Mouse (Mus musculus): Measurements from ENCODE around the gene Rgs6. TPM values are rescaled to one million over a fixed set of nuclear protein-coding genes. Genes with fewer than 3 reads are reported as not detected.
A peak's percentile ranks its signal among the peaks of the same experiment; 100 is the strongest.

The Rgs6 gene
- polyA plus RNA-seq, 1 experiment from 2014 or later = 17.7 TPM

DNA sequence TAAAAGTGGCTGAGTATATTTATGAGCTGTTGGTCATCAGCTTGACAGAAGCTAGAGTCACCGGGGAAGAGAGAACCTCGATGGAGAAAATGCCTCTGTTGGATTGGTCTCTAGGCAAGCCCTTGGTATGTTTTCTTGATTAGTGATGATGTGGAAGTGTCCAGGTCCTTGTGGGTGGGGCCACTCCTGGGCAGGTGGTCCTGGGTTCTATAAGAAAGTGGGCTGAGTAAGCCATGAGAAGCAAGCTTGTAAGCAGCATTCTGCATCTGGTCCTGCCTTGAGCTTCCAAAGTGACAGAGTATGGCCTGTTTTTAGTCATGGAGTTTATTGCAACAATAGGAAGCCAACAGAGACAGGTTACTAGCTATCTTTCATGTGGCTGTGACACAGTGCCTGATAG lies 10.9 kb downstream of the Rgs6 start:
- 90% methylated on average over 2 of the region's 2 CpGs for WGBS

GRCm38 (mm10) chr12:82600406-82600805 lies 12.3 kb downstream of the Rgs6 start:
- WGBS = 65% methylated on average over 6 of the region's 6 CpGs

More for the DNA sequence above, 10.9 kb downstream of the Rgs6 start:
- no peak for ATAC-seq (ENCODE audit: insufficient number of reproducible peaks, low FRiP score)
- Histone ChIP-seq H3K4me2 (no peak overlapping the region), H3K9ac (no peak overlapping the region), H3K36me3 (no peaks in the 10 kb centered on the region), H3K9me3 (replicated peaks) (no peaks in the 10 kb centered on the region), H3K27me3 (replicated peaks) (no peaks in the 10 kb centered on the region), H3K27ac (ENCODE audit: poor library complexity, severe bottlenecking) (no peak overlapping the region), H3K4me1 (replicated peaks) (peaks cover 6% of the 10 kb centered on the region), H3K4me3 (no peak overlapping the region)

GRCm38 (mm10) chr12:82602823-82603222 lies 14.7 kb downstream of the Rgs6 start:
- Histone ChIP-seq H3K9ac (no peak overlapping the region), H3K4me1 (replicated peaks) (peaks cover 11% of the 10 kb centered on the region), H3K4me2 (no peak overlapping the region), H3K27me3 (replicated peaks) (no peaks in the 10 kb centered on the region), H3K4me3 (no peak overlapping the region), H3K27ac (ENCODE audit: poor library complexity, severe bottlenecking) (no peak overlapping the region), H3K9me3 (replicated peaks) (no peaks in the 10 kb centered on the region), H3K36me3 (no peaks in the 10 kb centered on the region)
- ATAC-seq (ENCODE audit: insufficient number of reproducible peaks, low FRiP score) = no peak
- 77% methylated on average over 4 of the region's 4 CpGs for WGBS

More at GRCm38 (mm10) chr12:82600406-82600805, 12.3 kb downstream of the Rgs6 start:
- Histone ChIP-seq H3K27me3 (replicated peaks) (no peaks in the 10 kb centered on the region), H3K9me3 (replicated peaks) (no peaks in the 10 kb centered on the region), H3K4me2 (no peak overlapping the region), H3K36me3 (no peaks in the 10 kb centered on the region), H3K4me3 (no peak overlapping the region), H3K27ac (ENCODE audit: poor library complexity, severe bottlenecking) (no peak overlapping the region), H3K9ac (no peak overlapping the region), H3K4me1 (replicated peaks) (peaks cover 11% of the 10 kb centered on the region)
- ATAC-seq (ENCODE audit: insufficient number of reproducible peaks, low FRiP score) = no peak

DNA sequence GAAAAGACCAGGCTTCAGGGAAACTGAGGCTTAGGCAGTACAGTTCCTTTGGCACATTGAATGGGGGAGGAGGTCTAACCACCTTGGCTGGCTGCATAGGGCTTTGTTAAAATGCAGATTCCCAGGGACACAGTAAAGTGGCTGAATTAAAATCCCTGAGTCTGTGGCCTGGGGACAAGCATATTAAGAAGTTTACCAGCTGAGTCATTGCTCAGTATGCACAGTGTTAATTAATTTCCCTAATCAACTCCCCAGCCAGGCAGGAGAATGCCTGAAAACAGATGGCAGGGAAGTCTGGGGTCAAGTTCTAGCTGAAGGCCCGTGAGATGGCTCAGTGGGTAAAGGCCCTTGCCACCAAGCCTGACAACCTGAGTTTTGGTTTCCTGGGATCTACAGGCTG lies 15.2 kb downstream of the Rgs6 start:
- Histone ChIP-seq H3K27me3 (replicated peaks) (no peaks in the 10 kb centered on the region), H3K9me3 (replicated peaks) (no peaks in the 10 kb centered on the region), H3K27ac (ENCODE audit: poor library complexity, severe bottlenecking) (no peak overlapping the region), H3K4me1 (replicated peaks) (peaks cover 11% of the 10 kb centered on the region), H3K36me3 (no peaks in the 10 kb centered on the region), H3K4me2 (no peak overlapping the region), H3K9ac (no peak overlapping the region), H3K4me3 (no peak overlapping the region)
- WGBS = 72% methylated on average over 1 of the region's 1 CpGs
- ATAC-seq (ENCODE audit: insufficient number of reproducible peaks, low FRiP score) = no peak

GRCm38 (mm10) chr12:82603979-82604378 lies 15.9 kb downstream of the Rgs6 start:
- H3K27me3 ChIP-seq (replicated peaks) = no peaks in the 10 kb centered on the region
- no peak for ATAC-seq (ENCODE audit: insufficient number of reproducible peaks, low FRiP score)
- H3K9ac ChIP-seq = no peak overlapping the region
- no peak overlapping the region for H3K4me2 ChIP-seq
- H3K4me1 ChIP-seq (replicated peaks) = peaks cover 11% of the 10 kb centered on the region
- no peak overlapping the region for H3K4me3 ChIP-seq
- H3K9me3 ChIP-seq (replicated peaks) = no peaks in the 10 kb centered on the region
- no peak overlapping the region for H3K27ac ChIP-seq (ENCODE audit: poor library complexity, severe bottlenecking)
- H3K36me3 ChIP-seq = no peaks in the 10 kb centered on the region
- WGBS = 27% methylated on average over 4 of the region's 4 CpGs

GRCm38 (mm10) chr12:82612769-82613660 lies 24.9 kb downstream of the Rgs6 start:
- peaks cover 12% of the 10 kb centered on the region for H3K4me1 ChIP-seq (replicated peaks)
- 64% methylated on average over 13 of the region's 13 CpGs for WGBS
- H3K36me3 ChIP-seq = no peaks in the 10 kb centered on the region
- H3K27ac ChIP-seq (ENCODE audit: poor library complexity, severe bottlenecking) = no peak overlapping the region
- no peaks in the 10 kb centered on the region; the same call in 1 of the 2 replicates for H3K27me3 ChIP-seq (replicated peaks)
- no peaks in the 10 kb centered on the region for H3K9me3 ChIP-seq (replicated peaks)
- H3K4me2 ChIP-seq = no peak overlapping the region
- H3K4me3 ChIP-seq = no peak overlapping the region
- ATAC-seq (ENCODE audit: insufficient number of reproducible peaks, low FRiP score) = no peak
- H3K9ac ChIP-seq = no peak overlapping the region

- peaks cover 17% of the 10 kb centered on the region for H3K4me1 ChIP-seq (replicated peaks)
- peak overlapping the region; percentile 83 for H3K4me3 ChIP-seq
- peak overlapping the region; percentile 61 for H3K9ac ChIP-seq
- peak overlapping the region; percentile 91 for H3K4me2 ChIP-seq
- no peak overlapping the region for H3K27ac ChIP-seq (ENCODE audit: poor library complexity, severe bottlenecking)
- H3K27me3 ChIP-seq (replicated peaks) = no peaks in the 10 kb centered on the region; the same call in none of the 2 replicates
- no peaks in the 10 kb centered on the region for H3K36me3 ChIP-seq
- WGBS = 3% methylated on average over 19 of the region's 19 CpGs
- ATAC-seq (ENCODE audit: insufficient number of reproducible peaks, low FRiP score) = no peak
- H3K9me3 ChIP-seq (replicated peaks) = no peaks in the 10 kb centered on the region
These were observed 28.4 kb downstream of the Rgs6 start for GRCm38 (mm10) chr12:82616486-82616812.

GRCm38 (mm10) chr12:82616813-82617681 lies 29.0 kb downstream of the Rgs6 start:
- 1% methylated on average over 85 of the region's 86 CpGs for WGBS
- ATAC-seq (ENCODE audit: insufficient number of reproducible peaks, low FRiP score) = peak; percentile 79
- no peak overlapping the region for H3K27ac ChIP-seq (ENCODE audit: poor library complexity, severe bottlenecking)
- H3K9ac ChIP-seq = peak overlapping the region; percentile 61
- peak overlapping the region; percentile 91 for H3K4me2 ChIP-seq
- H3K9me3 ChIP-seq (replicated peaks) = no peaks in the 10 kb centered on the region
- peaks cover 17% of the 10 kb centered on the region for H3K4me1 ChIP-seq (replicated peaks)
- no peaks in the 10 kb centered on the region; the same call in none of the 2 replicates for H3K27me3 ChIP-seq (replicated peaks)
- H3K4me3 ChIP-seq = peak overlapping the region; percentile 83
- no peaks in the 10 kb centered on the region for H3K36me3 ChIP-seq

DNA sequence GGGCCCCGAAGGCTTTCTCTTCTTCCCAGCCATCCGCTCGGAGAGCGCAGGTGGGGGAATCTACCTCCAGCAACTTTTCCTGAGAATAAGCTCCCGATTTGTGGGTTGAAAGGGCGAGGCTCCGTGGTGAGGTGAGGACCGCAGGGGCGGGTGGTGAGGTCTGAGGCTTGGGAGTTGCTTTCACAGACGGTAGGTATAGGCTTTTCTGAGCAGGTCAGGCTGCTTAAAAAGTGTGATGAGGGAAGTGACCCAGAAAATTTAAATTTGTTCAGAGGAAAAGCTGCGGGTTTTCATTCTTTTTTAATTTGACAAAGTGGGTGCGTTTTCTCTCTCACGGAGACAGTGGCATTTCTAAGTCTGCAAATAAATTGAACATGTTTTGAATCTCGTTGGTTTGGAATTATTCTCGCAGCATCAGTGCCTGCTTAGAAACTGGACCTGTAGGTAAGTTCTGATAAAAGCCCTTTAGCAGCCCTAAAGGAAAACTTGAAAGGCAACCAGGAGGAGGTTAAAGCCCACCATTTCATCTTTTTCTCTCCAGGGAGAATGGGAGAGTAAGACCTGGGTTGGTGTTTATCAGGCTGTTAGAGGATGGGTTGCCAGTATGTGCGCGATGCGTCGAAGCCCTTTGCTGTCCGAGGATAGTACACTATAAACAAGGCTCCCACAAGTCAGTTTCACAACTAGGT lies 29.7 kb downstream of the Rgs6 start:
- Histone ChIP-seq H3K9ac (peak overlapping the region; percentile 61), H3K36me3 (no peaks in the 10 kb centered on the region), H3K27me3 (replicated peaks) (no peaks in the 10 kb centered on the region; the same call in none of the 2 replicates), H3K9me3 (replicated peaks) (no peaks in the 10 kb centered on the region), H3K4me2 (peak overlapping the region; percentile 91), H3K27ac (ENCODE audit: poor library complexity, severe bottlenecking) (no peak overlapping the region), H3K4me1 (replicated peaks) (peaks cover 10% of the 10 kb centered on the region), H3K4me3 (peak overlapping the region; percentile 83)
- ATAC-seq (ENCODE audit: insufficient number of reproducible peaks, low FRiP score) = no peak
- WGBS = 18% methylated on average over 20 of the region's 20 CpGs

DNA sequence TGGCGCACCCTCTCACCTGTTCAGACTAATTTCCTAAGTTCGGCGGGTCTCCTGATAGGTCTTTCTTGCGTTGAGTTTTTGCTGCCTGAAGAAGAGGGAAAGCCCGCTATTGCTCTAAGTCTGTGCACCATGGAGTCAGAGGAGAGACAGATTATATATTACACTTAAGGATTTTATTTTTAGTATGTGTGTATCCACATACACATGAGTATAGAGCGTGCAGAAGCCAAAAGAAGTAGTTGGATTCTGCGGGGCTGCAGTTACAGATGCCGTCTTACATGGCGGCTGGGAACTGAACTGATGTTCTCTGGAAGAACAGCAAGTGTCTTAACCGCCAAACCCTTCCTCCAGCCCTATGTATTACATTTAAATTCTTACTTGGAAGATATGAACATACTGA lies 52.3 kb downstream of the Rgs6 start:
- H3K4me3 ChIP-seq = no peak overlapping the region
- peaks cover 7% of the 10 kb centered on the region; the same call in 1 of the 2 replicates for H3K4me1 ChIP-seq (replicated peaks)
- no peak for ATAC-seq (ENCODE audit: insufficient number of reproducible peaks, low FRiP score)
- WGBS = 90% methylated on average over 10 of the region's 10 CpGs
- H3K36me3 ChIP-seq = no peaks in the 10 kb centered on the region
- H3K9ac ChIP-seq = no peak overlapping the region
- H3K27ac ChIP-seq (ENCODE audit: poor library complexity, severe bottlenecking) = no peak overlapping the region
- no peak overlapping the region for H3K4me2 ChIP-seq
- no peaks in the 10 kb centered on the region for H3K27me3 ChIP-seq (replicated peaks)
- H3K9me3 ChIP-seq (replicated peaks) = no peaks in the 10 kb centered on the region

DNA sequence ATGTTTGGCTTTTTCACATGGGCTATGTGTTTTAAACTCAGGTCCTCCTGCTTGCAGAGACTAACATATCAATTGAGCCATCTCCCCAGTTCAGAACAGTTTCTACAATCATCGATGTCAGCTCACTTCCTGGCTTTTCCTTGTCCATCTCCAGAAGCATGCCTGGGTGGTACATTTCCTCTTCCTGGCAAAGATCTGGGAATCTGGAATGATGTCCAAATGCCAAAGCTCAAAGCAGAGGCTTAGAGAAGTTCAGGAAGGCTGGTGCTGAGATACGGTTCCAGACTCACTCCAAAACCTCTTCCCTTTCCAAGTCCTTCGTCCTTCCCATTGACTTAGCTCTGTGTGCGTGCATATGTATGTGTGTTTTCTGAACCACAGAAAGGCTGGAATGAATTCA lies 59.8 kb downstream of the Rgs6 start:
- Histone ChIP-seq H3K9me3 (replicated peaks) (no peaks in the 10 kb centered on the region), H3K4me3 (no peak overlapping the region), H3K9ac (no peak overlapping the region), H3K36me3 (no peaks in the 10 kb centered on the region), H3K4me1 (replicated peaks) (peaks cover 21% of the 10 kb centered on the region), H3K4me2 (no peak overlapping the region), H3K27me3 (replicated peaks) (no peaks in the 10 kb centered on the region), H3K27ac (ENCODE audit: poor library complexity, severe bottlenecking) (no peak overlapping the region)
- no peak for ATAC-seq (ENCODE audit: insufficient number of reproducible peaks, low FRiP score)
- 86% methylated on average over 4 of the region's 4 CpGs for WGBS
